In genomic region chr6:147362842-147363241, GRCm38 (mm10) we compare ENCODE assay signal across 23 mouse cellular contexts.
DNase-seq lines count a peak whose midpoint lies in the region; ATAC-seq lines count a peak whose summit lies in the region.
"Had no signal": no experiment of that assay in that cellular context is flagged by ENCODE, and none has a peak within 500 bp of the region (broad histone marks: within the 10 kb centered on the region; RNA-seq: fewer than 3 reads in every experiment).

No protein-coding gene starts in this region.

- intact Hi-C loops in heart, postnatal 36 days (cut with DNase I): no loop called here

- H3K9ac ChIP-seq in kidney, embryonic 15.5 days: no peak overlapping the region
- H3K9ac ChIP-seq: embryonic facial prominence, embryonic 12.5 days; forebrain, embryonic 13.5 days; forebrain, embryonic 15.5 days had no signal

- no peaks in the 10 kb centered on the region for H3K9me3 ChIP-seq in kidney, embryonic 15.5 days (replicated peaks)
- H3K9me3 ChIP-seq: embryonic facial prominence, embryonic 10.5 days; embryonic facial prominence, embryonic 12.5 days; forebrain, embryonic 13.5 days; forebrain, embryonic 15.5 days; G1E had no signal

- ATAC-seq in kidney, embryonic 15.5 days (replicated peaks; ENCODE audit: low FRiP score): 0 out of 2 replicates have a peak, but pooled peaks have one; percentile 66
- 0 out of 2 replicates have a peak, but pooled peaks have one; percentile 6 for ATAC-seq in megakaryocyte, adult 5-6 weeks (ENCODE audit: poor library complexity, severe bottlenecking)
- ATAC-seq: activated CD4-positive, CD25-positive, alpha-beta regulatory T cell, adult 4 months; CD4-positive, CD25-positive, alpha-beta regulatory T cell, adult 4 months; forebrain, embryonic 13.5 days; forebrain, embryonic 15.5 days; Patski had no signal

- H3K4me3 ChIP-seq in kidney, embryonic 15.5 days (replicated peaks): no peak overlapping the region
- H3K4me3 ChIP-seq: embryonic facial prominence, embryonic 10.5 days; embryonic facial prominence, embryonic 12.5 days; forebrain, embryonic 13.5 days; forebrain, embryonic 15.5 days had no signal

- no peak overlapping the region for H3K27ac ChIP-seq in kidney, embryonic 15.5 days
- H3K27ac ChIP-seq: embryonic facial prominence, embryonic 10.5 days; embryonic facial prominence, embryonic 12.5 days; forebrain, embryonic 13.5 days; forebrain, embryonic 15.5 days had no signal

- no peaks in the 10 kb centered on the region for H3K27me3 ChIP-seq in kidney, embryonic 15.5 days
- H3K27me3 ChIP-seq: CH12.LX; embryonic facial prominence, embryonic 12.5 days; forebrain, embryonic 13.5 days; forebrain, embryonic 15.5 days had no signal

- no peak overlapping the region for H3K4me2 ChIP-seq in kidney, embryonic 15.5 days
- H3K4me2 ChIP-seq: embryonic facial prominence, embryonic 12.5 days; forebrain, embryonic 13.5 days; forebrain, embryonic 15.5 days had no signal

- no peaks in the 10 kb centered on the region for H3K36me3 ChIP-seq in kidney, embryonic 15.5 days
- H3K36me3 ChIP-seq: embryonic facial prominence, embryonic 10.5 days; embryonic facial prominence, embryonic 12.5 days; forebrain, embryonic 15.5 days; G1E had no signal

- 67% methylated on average over 6 of the region's 6 CpGs for WGBS in kidney, embryonic 15.5 days

- peaks cover 5% of the 10 kb centered on the region; the same call in 1 of the 2 replicates for H3K4me1 ChIP-seq in kidney, embryonic 15.5 days
- H3K4me1 ChIP-seq: embryonic facial prominence, embryonic 10.5 days; forebrain, embryonic 13.5 days; forebrain, embryonic 15.5 days had no signal

- DNase-seq in heart, adult 11 months: peak; percentile 76
- no peak for DNase-seq in heart, postnatal 36 days
- no peak for DNase-seq in kidney, postnatal 14 days
- DNase-seq: adrenal gland, adult 8-10 months; adrenal gland, postnatal 14 days; adrenal gland, postnatal 36 days; B cell, adult 2 months; cerebellum, adult 11-12 months; cerebellum, adult 2 months; cerebellum, adult 9-10 months; cerebellum, postnatal 10 days; cerebellum, postnatal 25 days had no signal
